Mouse (Mus musculus): ENCODE results near the gene Rpl36-ps4.

Gene Rpl36-ps4

GRCm38 (mm10) chr17:87920677-87921076 lies at the start of gene Rpl36-ps4:
Gene Rpl36-ps4, plus strand, starts transcription at chr17:87920977.
- no peak for DNase-seq (ENCODE audit: low read depth, low spot score)

GRCm38 (mm10) chr17:87871461-87872126 lies 49.2 kb upstream of the Rpl36-ps4 start:
- no peak for DNase-seq (ENCODE audit: low read depth, low spot score)

- no peak for DNase-seq (ENCODE audit: low read depth, low spot score)
These were observed 48.5 kb upstream of the Rpl36-ps4 start for GRCm38 (mm10) chr17:87872286-87872685.

- no peak for DNase-seq (ENCODE audit: low read depth, low spot score)
These were observed 47.3 kb upstream of the Rpl36-ps4 start for GRCm38 (mm10) chr17:87873456-87873855.

GRCm38 (mm10) chr17:87873943-87874342 lies 46.8 kb upstream of the Rpl36-ps4 start:
- DNase-seq (ENCODE audit: low read depth, low spot score) = no peak

GRCm38 (mm10) chr17:87875346-87875920 lies 45.3 kb upstream of the Rpl36-ps4 start:
- no peak for DNase-seq (ENCODE audit: low read depth, low spot score)

- no peak for DNase-seq (ENCODE audit: low read depth, low spot score)
These were observed 44.3 kb upstream of the Rpl36-ps4 start for GRCm38 (mm10) chr17:87876295-87877000.

- DNase-seq (ENCODE audit: low read depth, low spot score) = peak; percentile 17
These were observed 43.3 kb upstream of the Rpl36-ps4 start for GRCm38 (mm10) chr17:87877207-87878073.

GRCm38 (mm10) chr17:87878556-87879483 lies 42.0 kb upstream of the Rpl36-ps4 start:
- no peak for DNase-seq (ENCODE audit: low read depth, low spot score)

- DNase-seq (ENCODE audit: low read depth, low spot score) = no peak
These were observed 41.1 kb upstream of the Rpl36-ps4 start for GRCm38 (mm10) chr17:87879484-87880225.

- no peak for DNase-seq (ENCODE audit: low read depth, low spot score)
These were observed 38.2 kb upstream of the Rpl36-ps4 start for GRCm38 (mm10) chr17:87882594-87882993.

GRCm38 (mm10) chr17:87897175-87897574 lies 23.6 kb upstream of the Rpl36-ps4 start:
- DNase-seq (ENCODE audit: low read depth, low spot score) = no peak

GRCm38 (mm10) chr17:87900677-87901076 lies 20.1 kb upstream of the Rpl36-ps4 start:
- no peak for DNase-seq (ENCODE audit: low read depth, low spot score)

GRCm38 (mm10) chr17:87901163-87901562 lies 19.6 kb upstream of the Rpl36-ps4 start:
- DNase-seq (ENCODE audit: low read depth, low spot score) = no peak

GRCm38 (mm10) chr17:87903213-87903612 lies 17.6 kb upstream of the Rpl36-ps4 start:
- no peak for DNase-seq (ENCODE audit: low read depth, low spot score)

- DNase-seq (ENCODE audit: low read depth, low spot score) = no peak
These were observed 17.1 kb upstream of the Rpl36-ps4 start for GRCm38 (mm10) chr17:87903725-87904124.

GRCm38 (mm10) chr17:87915386-87915785 lies 5.4 kb upstream of the Rpl36-ps4 start:
- no peak for DNase-seq (ENCODE audit: low read depth, low spot score)

- DNase-seq (ENCODE audit: low read depth, low spot score) = no peak
These were observed 2.7 kb upstream of the Rpl36-ps4 start for GRCm38 (mm10) chr17:87918121-87918520.

- no peak for DNase-seq (ENCODE audit: low read depth, low spot score)
These were observed 13.5 kb downstream of the Rpl36-ps4 start for GRCm38 (mm10) chr17:87934326-87934725.

- DNase-seq (ENCODE audit: low read depth, low spot score) = no peak
These were observed 14.0 kb downstream of the Rpl36-ps4 start for GRCm38 (mm10) chr17:87934736-87935135.
